Mouse (Mus musculus) testis, postnatal 10 days (tissue): Measurements from ENCODE around the gene Sirt2.
A peak's percentile ranks its signal among the peaks of the same experiment; 100 is the strongest.

Experiments used
- DNase-seq: peaks from one replicate; pipeline ENCODE4 v3.0.0; 2021; ENCODE audit warnings: low spot score

Gene Sirt2

DNA sequence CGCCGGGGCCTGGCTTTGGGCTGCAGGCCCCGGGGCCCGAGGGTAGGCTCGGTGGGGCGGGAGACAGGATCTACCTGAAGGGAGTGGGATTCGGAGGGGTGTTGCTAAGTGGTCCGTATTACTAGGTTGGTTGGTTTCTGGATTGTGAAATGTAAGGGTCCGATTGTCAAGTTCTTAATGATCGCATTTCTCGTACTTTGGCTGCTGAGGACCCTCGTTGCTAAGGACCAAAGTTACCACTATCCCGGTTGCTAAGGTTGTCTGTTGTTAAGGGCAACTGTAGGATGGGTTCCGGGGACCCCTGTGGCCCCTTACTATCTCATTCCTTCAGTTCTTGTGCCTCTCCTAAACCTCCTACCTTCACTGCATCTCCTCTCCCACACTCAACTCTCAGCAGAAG, 375 bp downstream of the Sirt2 start:
- no peak for DNase-seq

DNA sequence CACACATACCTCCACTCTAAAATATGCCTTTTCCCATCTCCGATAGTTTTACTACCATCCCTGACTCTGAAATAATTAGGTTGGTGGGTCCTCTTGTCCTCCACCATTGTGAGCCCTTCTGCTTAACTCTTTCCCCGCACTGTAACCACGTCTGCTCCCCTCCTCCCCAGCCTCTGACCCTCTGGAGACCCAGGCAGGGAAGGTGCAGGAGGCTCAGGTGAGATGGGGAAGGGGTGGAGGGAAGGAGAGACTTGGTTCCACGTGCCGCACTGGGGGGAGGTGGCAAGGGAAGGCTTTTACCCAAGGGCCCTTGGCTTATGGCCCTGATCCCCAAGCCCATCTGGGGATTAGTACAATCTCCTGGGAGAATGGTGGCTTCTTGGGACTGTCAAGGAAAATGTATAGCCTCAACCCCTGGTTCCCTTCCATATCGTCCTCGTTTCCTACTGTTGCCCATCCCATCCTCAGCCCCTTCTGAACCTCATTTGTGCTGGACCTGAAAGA, 979 bp downstream of the Sirt2 start, which contains the start of gene Nfkbib:
Gene Nfkbib (minus strand): TSS at position 51 of the 504 bp plus-strand sequence.
- no peak for DNase-seq

- DNase-seq = no peak
Measured at GRCm38 (mm10) chr7:28769414-28769958, 3.0 kb downstream of the Sirt2 start.

DNA sequence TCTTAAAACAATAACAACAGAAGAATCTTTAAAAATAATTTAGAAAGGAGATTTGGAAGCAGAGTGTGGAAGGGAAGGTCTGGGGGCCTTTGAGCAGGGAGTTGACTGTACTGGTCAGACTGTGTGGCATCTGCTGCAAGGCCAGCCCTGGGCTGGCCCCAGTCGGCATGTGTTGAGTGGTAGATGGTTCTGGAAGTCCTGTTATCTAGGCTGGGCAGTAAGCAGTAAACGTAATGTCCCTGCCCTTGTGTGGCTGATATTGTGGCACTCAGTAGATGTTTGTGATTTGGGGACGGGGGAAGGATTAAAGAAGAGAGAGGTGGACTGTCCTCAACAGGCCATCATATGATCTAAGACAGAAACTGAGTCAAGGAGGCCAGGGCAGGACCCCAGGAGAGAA, 3.8 kb downstream of the Sirt2 start:
- DNase-seq = no peak

GRCm38 (mm10) chr7:28771867-28772266, 5.3 kb downstream of the Sirt2 start:
- peak; percentile 85 for DNase-seq

GRCm38 (mm10) chr7:28773163-28773562, 6.6 kb downstream of the Sirt2 start:
- no peak for DNase-seq

GRCm38 (mm10) chr7:28774164-28774563, 7.6 kb downstream of the Sirt2 start:
- DNase-seq = no peak

- DNase-seq = no peak
Measured at GRCm38 (mm10) chr7:28775129-28775528, 8.6 kb downstream of the Sirt2 start.

DNA sequence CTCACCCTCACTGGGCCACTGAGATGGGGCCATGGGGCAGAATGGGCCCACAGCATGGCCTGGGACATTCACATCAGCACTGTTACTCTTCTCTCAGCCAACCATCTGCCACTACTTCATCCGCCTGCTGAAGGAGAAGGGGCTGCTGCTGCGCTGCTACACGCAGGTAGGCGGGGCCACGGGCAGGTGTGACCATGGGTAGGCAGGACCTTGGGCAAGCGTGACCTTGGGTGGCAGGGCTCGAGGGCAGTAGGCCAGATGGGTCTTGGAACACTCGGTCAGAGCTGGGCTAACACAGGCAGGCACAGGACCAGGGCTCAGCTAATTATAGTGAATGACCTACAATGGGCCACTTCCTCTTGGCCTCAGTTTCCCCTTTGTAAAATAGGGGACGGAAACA, 12.3 kb downstream of the Sirt2 start:
- no peak for DNase-seq

DNA sequence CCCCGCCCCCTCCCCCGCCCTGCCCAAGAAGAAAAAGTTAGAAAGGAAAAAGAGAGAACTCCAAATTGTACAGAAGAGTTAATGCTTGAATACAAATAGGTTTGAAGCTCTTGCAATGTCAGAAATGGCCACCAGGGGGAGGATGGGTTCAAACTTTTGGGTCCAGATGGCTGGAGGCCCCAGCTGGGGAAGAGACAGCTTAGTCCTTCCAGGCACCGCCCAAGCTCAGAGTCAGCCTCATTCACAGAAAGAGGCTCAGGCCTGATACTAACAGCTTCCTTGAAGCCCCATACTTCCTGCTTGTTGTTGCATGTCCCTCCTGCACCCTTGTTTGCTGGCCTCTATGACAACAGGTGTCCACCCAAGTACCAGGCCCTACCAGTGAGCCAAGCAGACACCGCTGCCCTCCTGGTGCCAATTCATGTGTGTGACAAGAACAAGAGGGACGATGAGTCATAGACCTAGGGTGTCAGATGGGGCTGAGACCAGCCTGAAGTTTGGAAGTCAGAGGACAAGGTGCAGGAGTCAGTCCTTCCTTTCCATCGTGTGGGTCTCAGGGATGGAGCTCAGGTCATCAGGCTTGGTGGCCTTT, 13.6 kb downstream of the Sirt2 start:
- DNase-seq = peak; percentile 95

DNA sequence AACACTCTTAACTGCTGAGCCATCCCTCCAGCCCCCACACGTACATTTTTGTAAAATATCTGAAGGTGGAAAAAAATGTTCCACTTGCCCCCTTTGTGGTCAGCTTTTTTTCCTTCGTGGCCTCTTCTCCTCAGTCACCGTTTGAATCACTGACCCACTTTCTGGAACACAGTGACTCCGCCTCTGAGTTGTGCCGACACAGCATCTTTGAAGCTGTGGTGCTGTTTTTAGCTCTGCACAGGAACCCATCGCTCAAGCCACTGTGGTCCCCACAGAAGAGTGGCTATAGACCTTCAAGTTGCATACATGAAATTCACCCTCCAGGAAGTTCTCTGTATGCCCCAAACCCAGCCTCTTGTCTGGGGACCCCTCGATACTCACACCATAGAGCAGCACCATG, 14.3 kb downstream of the Sirt2 start:
- DNase-seq = no peak

GRCm38 (mm10) chr7:28781261-28781663, 14.7 kb downstream of the Sirt2 start:
- no peak for DNase-seq

GRCm38 (mm10) chr7:28785161-28785560, 18.6 kb downstream of the Sirt2 start:
- no peak for DNase-seq

- DNase-seq = no peak
Measured at GRCm38 (mm10) chr7:28787884-28788283, 21.3 kb downstream of the Sirt2 start.

DNA sequence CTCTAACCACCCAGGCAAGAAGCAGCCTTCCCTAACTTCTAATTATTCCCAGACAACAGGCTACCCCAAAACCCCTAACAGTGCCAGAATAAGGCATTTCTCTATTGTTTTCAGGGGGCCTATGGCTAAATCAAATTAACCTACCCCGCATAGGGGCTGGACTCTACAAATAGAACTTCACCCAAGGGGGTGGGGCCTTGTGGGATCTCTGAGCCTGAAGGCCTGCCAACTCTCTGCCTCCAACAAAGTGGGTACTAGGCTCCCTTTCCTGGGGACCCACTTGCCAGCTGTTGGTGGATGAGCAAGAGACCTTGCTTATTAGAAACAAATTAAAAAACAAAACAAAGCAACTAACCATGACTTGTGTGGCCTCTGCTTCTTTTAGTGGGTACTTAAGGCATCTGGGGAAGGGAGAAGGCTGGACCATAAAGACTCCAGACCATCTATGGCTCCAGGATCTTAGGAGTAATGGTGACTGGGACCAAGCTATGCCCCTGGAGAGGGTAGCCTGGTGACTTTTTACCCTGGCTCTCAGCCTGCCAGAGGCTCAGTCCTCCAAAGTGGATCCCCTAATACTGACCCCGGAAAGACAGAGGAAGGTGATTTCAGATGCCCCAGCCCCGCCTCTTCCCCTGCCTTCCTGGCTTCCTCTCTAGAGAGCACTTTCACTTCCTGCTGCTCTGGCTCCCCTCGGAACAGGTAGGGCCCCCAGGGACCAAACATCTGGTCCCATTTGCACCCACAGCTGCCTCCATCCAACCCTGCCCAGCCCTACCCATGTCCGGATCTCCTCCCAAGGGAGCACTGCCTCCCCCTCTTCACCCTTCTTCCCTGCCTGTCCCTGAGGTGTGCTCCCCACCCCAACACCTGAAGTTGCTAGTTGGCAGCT, 22.0 kb downstream of the Sirt2 start, which contains the start of gene Rinl:
Gene Rinl (plus strand): TSS at position 663 of the 889 bp plus-strand sequence.
- DNase-seq = no peak

- DNase-seq = no peak
Measured at GRCm38 (mm10) chr7:28789235-28789634, 22.7 kb downstream of the Sirt2 start.

DNA sequence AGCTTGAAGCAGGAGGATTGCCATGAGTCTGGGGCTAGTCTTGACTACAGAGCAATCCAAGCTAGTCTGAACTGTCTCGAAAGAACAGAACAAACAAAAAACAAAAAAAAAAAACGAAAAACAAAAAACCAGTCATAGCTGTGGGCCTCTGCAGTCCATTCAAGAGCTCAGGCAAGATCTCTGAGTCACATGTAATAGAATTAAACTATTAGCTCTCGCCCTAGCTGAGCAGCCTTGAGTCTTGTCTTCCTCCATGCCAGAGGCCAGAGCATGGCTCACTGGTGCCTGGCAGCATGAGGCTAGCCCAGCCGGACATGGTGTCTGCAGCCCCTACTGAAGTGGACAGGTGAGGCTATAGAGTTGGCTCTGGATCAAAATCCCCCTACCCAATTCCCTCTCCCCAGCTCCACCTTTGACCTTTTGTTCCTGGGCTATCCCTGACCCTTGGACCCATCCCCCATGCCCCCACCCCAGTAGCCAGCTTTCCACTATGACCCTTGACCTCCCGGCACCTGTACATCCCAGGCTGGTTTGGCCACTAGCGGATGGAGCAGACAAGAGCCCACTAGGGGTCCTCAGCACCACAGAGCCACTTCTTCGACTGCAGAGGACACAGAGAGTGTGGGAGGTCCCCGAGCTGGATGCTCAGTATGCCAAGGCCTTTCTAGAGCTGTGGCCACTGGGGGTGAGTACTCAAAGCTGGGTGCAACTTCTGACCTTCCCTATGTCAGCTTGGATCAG, 23.7 kb downstream of the Sirt2 start:
- DNase-seq = peak; percentile 67

GRCm38 (mm10) chr7:28791706-28792105, 25.2 kb downstream of the Sirt2 start:
- DNase-seq = no peak

- no peak for DNase-seq
Measured at GRCm38 (mm10) chr7:28792391-28793185, 26.1 kb downstream of the Sirt2 start.

GRCm38 (mm10) chr7:28793834-28794233, 27.3 kb downstream of the Sirt2 start:
- DNase-seq = no peak

GRCm38 (mm10) chr7:28794496-28794895, 28.0 kb downstream of the Sirt2 start:
- no peak for DNase-seq
